Mouse (Mus musculus) large intestine, adult 2 months (tissue): ENCODE results near the gene Def6. TPM values are rescaled to one million over a fixed set of nuclear protein-coding genes. Genes with fewer than 3 reads are reported as not detected.

Experiments
- DNase-seq: peaks from one replicate; pipeline ENCODE4 v3.0.0-alpha.2; 2012; ENCODE audit warnings: low read depth, low spot score
- WGBS: fragments of 180-500 bp; shearing (Covaris S2); methylation state at CpG from one replicate; pipeline ENCODE4 v1.1.7; 2018; 5-methylcytosine and 5-hydroxymethylcytosine counted together
- polyA plus RNA-seq: library from polyadenylated mRNA; depleted of rRNA; stranded (reverse); fragments of >200 nt; gene quantifications from 2 replicates; pipeline ENCODE4 v1.2.3, GENCODE M21; 2012; rRNA removed

Def6 gene
- polyA plus RNA-seq, 1 experiment = 5.9 TPM

DNA sequence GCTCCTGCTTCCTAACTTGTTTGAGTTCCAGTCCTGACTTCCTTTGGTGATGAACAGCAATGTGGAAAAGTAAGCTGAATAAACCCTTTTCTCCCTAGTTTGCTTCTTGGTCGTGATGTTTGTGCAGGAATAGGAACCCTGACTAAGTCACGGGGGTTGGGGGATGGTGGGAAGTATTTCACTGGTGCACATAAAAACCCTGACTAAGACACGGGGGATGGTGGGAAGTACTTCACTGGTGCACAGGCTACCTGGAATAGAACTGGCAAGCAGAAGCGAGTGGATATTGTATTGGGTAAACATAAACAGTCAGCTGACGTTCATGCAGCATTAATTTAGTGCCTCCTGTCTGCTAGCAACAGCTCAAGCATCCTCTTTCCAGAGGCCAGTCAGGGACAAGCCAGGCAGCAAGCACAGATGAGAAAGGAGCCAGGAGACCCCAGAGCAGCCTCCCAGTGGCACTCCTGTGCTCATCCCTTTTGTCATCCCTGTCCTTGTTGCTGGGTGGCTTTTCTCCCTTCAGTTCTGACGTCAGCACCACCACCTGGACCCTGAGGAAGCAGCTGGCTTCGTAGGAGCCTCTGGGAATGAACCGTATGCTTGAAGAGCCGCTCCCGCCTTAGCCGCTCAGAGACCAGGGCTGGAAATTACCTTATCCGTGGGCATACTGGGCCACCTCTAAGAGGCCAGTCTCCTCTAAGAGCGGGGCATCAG lies 55.8 kb downstream of the Def6 start:
- WGBS = 44% methylated on average over 13 of the region's 13 CpGs
- DNase-seq = no peak

DNA sequence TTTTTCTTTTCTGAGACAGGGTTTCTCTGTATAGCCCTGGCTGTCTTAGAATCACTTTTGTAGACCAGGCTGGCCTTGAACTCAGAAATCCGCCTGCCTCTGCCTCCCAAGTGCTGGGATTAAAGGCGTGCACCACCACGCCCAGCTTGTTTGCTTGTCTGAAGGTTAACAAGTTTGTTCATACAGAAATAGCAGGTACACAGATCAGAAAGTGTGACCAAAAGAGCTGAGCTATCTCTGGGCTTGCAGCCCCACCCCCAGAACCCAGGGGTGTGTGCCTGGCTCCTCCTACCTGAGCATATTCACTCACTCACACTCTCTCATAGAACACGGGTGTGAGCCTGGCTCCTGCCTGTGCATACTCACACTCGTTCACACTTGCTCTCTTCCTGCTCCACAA lies 59.7 kb downstream of the Def6 start:
- WGBS = 56% methylated on average over 5 of the region's 5 CpGs
- no peak for DNase-seq

DNA sequence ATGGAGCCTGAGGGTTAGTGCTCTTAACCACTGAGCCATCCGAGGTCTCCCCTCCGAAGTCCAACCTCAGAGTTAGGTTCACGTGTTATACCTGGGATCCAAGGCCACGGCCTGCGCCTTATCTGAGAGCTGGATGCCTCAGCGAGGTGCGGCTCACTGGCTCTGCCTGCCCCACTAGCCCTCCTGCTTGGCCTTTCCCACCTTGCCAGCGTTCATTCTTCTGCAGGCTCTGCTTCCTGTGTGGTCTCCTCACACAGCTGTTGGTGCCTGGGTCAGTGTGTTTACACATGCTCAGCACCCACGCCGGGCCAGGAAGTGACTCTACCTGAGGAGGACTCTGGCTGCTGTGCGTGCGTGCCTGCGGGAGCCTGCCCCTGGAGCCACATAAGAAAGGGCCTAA lies 62.6 kb downstream of the Def6 start:
- 20% methylated on average over 13 of the region's 13 CpGs for WGBS
- no peak for DNase-seq

DNA sequence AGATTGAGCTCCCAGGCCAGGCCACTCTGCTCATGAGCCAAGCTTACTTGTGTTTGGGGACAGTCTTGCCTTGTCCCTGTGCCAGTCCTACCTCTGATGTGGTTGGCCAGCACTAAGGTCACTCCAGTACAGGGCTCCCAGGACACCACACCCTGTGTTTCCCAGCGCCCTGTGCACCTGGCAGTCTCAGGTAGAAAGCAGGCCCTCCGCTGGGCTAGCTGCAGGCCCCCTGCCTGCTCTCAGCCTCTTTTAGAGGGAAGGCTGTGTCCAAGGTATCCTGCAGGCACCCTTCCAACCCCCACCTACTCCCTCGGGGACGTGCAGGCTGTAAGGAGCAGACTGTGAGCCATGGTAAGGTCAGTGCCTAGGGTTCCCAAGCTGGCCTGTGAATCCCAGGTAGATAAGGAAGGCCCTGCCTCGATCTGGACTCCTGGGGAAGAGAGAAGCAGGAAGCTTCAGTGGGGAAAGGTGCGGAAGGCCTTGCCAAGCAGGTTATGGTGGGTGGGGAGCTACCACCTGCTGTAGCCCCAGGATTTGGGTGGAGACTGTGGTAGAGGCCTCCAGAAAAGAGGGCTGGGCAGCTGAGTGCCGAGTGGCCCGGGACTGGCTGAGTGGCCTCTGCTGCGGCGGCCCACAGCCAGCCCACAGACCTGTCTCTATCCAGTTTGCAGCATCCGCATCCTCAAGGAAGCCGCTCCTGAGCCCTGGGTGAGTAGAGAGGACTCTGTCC lies 64.1 kb downstream of the Def6 start:
- 25% methylated on average over 12 of the region's 12 CpGs for WGBS
- no peak for DNase-seq

DNA sequence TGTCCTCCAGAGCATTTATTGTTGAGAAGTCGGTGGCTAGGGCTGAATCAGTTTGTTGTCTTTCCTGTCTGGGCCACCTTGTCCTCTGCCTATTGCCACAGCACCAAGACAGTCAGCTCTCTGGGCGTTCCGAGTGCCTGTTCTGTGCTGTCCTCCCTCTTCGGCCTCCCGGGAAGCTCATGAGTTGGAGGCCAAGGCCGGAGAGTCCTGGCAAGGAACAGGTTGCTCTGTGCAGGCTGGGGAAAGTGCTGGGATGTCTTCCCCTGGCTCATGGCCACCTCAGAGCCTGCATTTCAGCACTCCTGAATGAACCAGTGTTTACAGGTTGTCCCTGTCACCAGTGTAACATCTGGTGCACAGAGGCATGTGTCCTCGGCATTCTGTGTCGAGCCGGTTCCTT lies 64.7 kb downstream of the Def6 start:
- 36% methylated on average over 9 of the region's 9 CpGs for WGBS
- DNase-seq = no peak

DNA sequence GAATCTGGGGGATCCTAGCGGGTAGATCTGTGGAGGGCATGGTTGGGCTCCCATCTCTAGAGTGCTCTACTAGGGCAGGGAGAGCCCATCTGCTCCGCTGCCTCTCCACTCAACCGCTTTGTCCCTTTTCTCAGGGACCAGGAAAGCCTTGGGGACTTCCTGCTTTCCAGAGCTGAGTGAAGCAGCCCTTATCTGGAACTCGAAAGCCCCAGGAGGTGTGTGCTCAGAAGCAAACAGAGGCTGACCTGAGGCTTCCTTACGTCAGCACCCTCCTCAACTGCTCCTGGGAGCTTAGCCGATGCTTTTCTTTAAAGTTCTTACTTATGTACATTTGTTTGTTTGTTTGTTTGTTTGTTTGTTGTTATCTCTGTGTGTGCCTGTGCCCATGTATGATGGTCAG lies 65.3 kb downstream of the Def6 start:
- WGBS = 31% methylated on average over 6 of the region's 6 CpGs
- no peak for DNase-seq

DNA sequence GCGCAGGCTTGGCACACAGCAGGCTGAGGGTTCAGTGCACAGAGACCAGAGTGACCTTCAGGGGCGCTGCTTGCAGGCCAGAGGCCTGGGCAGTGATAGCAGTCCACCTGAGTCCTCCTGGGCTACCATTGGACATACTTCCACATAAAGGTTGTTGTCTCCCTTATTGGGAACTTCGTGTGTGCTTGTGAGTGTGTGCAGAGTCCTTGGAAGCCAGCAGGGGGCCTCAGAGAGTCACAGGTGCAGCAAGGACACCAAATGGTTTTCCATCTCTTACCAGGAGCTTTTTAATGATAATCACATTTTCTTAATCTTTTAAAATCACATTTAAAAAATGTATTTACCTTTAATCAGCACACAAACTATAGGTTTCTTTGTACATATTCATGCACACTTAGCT lies 67.2 kb downstream of the Def6 start:
- 72% methylated on average over 3 of the region's 3 CpGs for WGBS
- DNase-seq = no peak

DNA sequence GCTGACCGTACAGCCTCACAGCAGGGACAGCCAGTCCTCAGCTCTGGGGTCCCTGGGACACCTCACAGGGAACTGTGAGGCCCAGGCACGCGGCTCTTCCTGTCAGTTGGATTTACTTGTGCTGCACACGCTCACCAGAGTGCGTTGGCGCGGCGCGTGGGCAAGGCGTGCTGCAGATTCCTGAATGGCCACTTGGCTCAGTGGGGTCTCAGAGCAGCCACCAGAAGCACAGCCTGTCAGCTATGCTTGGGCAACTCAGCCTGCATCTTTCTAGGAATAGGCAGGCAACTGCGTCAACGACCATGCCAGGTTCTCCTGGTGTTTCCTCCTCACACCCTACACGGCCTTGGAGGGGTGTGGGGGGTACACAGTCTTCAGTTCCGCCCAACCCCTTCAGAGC lies 69.6 kb downstream of the Def6 start:
- 73% methylated on average over 14 of the region's 14 CpGs for WGBS

DNA sequence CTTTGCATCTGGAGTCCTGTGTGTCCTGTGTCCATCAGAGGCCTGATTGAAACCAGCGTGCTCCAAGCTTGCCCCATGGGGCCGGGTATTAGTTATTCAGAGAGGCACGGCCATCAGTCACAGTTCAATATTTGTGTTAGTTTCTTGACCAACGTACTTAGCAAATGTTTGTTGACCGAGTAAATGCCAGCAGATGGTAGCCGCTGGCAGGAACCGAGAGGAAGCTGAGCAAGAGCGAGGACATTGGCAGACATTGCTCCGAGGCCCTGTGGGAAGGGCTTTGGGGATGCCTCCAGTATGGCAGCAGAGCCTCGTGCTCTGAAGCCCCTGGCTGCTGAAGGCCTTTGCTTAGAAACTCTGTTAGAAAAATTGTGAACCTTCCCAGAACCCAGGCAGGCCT lies 70.1 kb downstream of the Def6 start:
- WGBS = 32% methylated on average over 10 of the region's 10 CpGs
- DNase-seq = no peak

More for the DNA sequence above, 69.6 kb downstream of the Def6 start:
- no peak for DNase-seq

DNA sequence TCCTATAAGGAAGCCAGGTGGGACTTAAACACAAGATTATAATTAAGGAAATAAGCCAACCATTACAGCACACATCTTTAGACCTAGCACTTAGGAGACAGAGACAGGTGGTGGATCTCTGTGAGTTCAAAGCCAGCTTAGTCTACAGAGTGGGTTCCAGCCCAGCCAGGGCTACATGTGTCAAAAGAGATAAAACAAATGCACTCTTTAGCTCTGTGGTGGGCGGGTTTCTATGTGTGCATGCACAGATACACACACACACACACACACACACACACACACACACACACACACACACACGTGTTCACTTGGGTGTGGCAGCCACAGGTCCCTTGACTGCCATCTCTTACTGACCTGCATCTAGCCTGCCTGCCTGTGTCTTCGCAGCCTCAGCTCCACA lies 70.6 kb downstream of the Def6 start:
- no peak for DNase-seq
- 49% methylated on average over 3 of the region's 3 CpGs for WGBS

Other genes with a start within 250 kb of the Def6 start
- gene Tcp11, start 127.1 kb upstream of the Def6 start, polyA plus RNA-seq = 1.0 and 1.3 TPM in 2 replicates
- 0.47 and 0.82 TPM in 2 replicates for gene Scube3, start 65.6 kb upstream of the Def6 start, polyA plus RNA-seq
- 21.2 and 28.2 TPM in 2 replicates for gene Zfp523, start 30.6 kb upstream of the Def6 start, polyA plus RNA-seq
- gene Ppard, start 24.9 kb downstream of the Def6 start, polyA plus RNA-seq = 139 and 154 TPM in 2 replicates
- gene Fance, start 105.7 kb downstream of the Def6 start, polyA plus RNA-seq = 8.7 and 11.2 TPM in 2 replicates
- gene Rpl10a, start 120.7 kb downstream of the Def6 start, polyA plus RNA-seq = 2,568 and 3,337 TPM in 2 replicates
- 21.6 and 23.5 TPM in 2 replicates for gene Tead3, start 143.0 kb downstream of the Def6 start, polyA plus RNA-seq
- gene Tulp1, start 157.4 kb downstream of the Def6 start, polyA plus RNA-seq = 0.51 and 0.58 TPM in 2 replicates